Mouse (Mus musculus) neural tube, embryonic 12.5 days (tissue): ENCODE results near the gene Mus81. TPM values are rescaled to one million over a fixed set of nuclear protein-coding genes. Genes with fewer than 3 reads are reported as not detected.
A peak's percentile ranks its signal among the peaks of the same experiment; 100 is the strongest.

Experiments used
- ATAC-seq: fragments of 200-750 bp; cut with Nextera tagmentation; 2 replicates; pipeline ENCODE4 v1.8.0; 2017; ENCODE audit warnings: low read depth, mild to moderate bottlenecking, moderate TSS enrichment, moderate library complexity; ENCODE audit not compliant: low FRiP score
- H3K27ac ChIP-seq: fragments of 300-500 bp; sonication (generic); 2 replicates; pipeline ENCODE4 v1.5.1; 2016
- H3K27me3 ChIP-seq: fragments of 300-500 bp; sonication (generic); replicated peaks from 2 replicates; pipeline ENCODE4 v1.6.1; 2016; ENCODE audit warnings: mild to moderate bottlenecking
- H3K36me3 ChIP-seq: fragments of 300-500 bp; sonication (generic); 2 replicates; pipeline ENCODE4 v1.6.1; 2016; ENCODE audit warnings: mild to moderate bottlenecking
- H3K4me1 ChIP-seq: fragments of 300-500 bp; sonication (generic); 2 replicates; pipeline ENCODE4 v1.6.1; 2016
- H3K4me2 ChIP-seq: fragments of 300-500 bp; sonication (generic); replicated peaks from 2 replicates; pipeline ENCODE4 v1.6.1; 2016; ENCODE audit warnings: mild to moderate bottlenecking
- H3K4me3 ChIP-seq: fragments of 300-500 bp; sonication (generic); 2 replicates; pipeline ENCODE4 v1.5.1; 2016
- H3K9ac ChIP-seq: fragments of 300-500 bp; sonication (generic); 2 replicates; pipeline ENCODE4 v1.6.1; 2016; ENCODE audit warnings: mild to moderate bottlenecking
- H3K9me3 ChIP-seq: fragments of 300-500 bp; sonication (generic); 2 replicates; pipeline ENCODE4 v1.6.1; 2016; ENCODE audit warnings: mild to moderate bottlenecking
- WGBS: fragments of 180-500 bp; shearing (Covaris S2); methylation state at CpG from one replicate; pipeline ENCODE4 v1.1.7; 2016; 5-methylcytosine and 5-hydroxymethylcytosine counted together
- polyA plus RNA-seq: library from polyadenylated mRNA; unstranded; fragments of >200 nt; fragmentation: Nextera tagmentation; extraction: Ambion mirVana; gene quantifications from 2 replicates; pipeline ENCODE4 v1.2.1, GENCODE M21; 2016

Mus81 gene
- polyA plus RNA-seq, 1 experiment from 2014 or later = 44.6 TPM

GRCm38 (mm10) chr19:5448354-5449150 lies 39.6 kb downstream of the Mus81 start:
- ATAC-seq = no peak
- peak overlapping the region; percentile 95 for H3K4me2 ChIP-seq
- 7% methylated on average over 36 of the region's 36 CpGs for WGBS

DNA sequence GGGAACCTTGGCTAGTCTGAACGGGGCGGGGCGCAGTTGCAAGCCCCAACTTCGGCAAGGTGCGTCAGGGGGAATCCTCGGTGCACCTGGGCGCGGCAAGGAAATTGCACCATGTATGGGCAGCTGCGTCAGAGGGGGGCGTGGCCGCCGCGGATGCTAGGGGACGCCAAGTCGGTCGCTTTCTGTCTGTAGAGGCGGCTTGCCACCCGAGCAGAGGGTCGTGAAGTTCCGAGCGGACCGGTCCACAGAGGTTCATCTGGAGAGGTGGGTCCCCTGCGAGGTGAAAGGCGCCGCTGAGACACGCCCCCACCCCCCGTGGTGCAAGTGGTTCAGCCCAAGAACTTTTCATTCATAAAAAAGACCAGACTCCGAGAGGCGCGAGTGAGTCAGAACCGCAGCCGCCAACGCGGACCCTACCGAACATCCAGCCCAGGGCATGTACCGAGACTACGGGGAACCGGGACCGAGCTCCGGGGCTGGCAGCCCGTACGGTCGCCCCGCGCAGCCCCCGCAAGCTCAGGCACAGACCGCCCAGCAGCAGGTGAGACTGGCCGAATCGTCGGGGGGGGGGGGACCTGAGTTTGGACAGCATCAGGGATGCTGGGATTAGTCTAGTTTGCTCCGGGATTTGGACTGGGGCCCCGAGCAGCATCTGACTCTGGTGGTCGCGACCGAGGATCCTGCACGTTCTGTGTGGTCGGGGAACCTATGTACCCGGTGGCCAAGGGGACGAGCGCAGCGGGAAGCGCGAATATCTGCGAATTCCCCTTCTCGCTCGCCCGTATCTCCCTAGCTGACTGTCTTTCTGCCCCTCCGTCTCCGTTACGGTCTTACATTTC lies 40.5 kb downstream of the Mus81 start, which contains the start of gene Fosl1:
Fosl1 (plus strand) TSS at position 33 of the 839 bp plus-strand sequence.
- peak within 1 kb of the TSS; percentile 54 for H3K9ac ChIP-seq
- H3K27ac ChIP-seq = no peak within 1 kb of the TSS
- H3K36me3 ChIP-seq = no peaks in the 10 kb centered on the region
- peaks cover 60% of the 10 kb centered on the region for H3K27me3 ChIP-seq
- H3K4me1 ChIP-seq = peaks cover 16% of the 10 kb centered on the region
- peak within 1 kb of the TSS; percentile 95 for H3K4me2 ChIP-seq
- H3K9me3 ChIP-seq = no peaks in the 10 kb centered on the region
- H3K4me3 ChIP-seq = peak within 1 kb of the TSS; percentile 34
- 0 out of 2 replicates have a peak, but pooled peaks have one; percentile 44 for ATAC-seq
- 1% methylated on average over 70 of the region's 70 CpGs for WGBS

More at GRCm38 (mm10) chr19:5448354-5449150, 39.6 kb downstream of the Mus81 start:
- no peaks in the 10 kb centered on the region for H3K9me3 ChIP-seq
- H3K27me3 ChIP-seq = peaks cover 60% of the 10 kb centered on the region
- H3K27ac ChIP-seq = no peak overlapping the region
- H3K4me1 ChIP-seq = peaks cover 16% of the 10 kb centered on the region
- peak overlapping the region; percentile 54; the same call in 1 of the 2 replicates for H3K9ac ChIP-seq
- H3K4me3 ChIP-seq = peak overlapping the region; percentile 34
- no peaks in the 10 kb centered on the region for H3K36me3 ChIP-seq

DNA sequence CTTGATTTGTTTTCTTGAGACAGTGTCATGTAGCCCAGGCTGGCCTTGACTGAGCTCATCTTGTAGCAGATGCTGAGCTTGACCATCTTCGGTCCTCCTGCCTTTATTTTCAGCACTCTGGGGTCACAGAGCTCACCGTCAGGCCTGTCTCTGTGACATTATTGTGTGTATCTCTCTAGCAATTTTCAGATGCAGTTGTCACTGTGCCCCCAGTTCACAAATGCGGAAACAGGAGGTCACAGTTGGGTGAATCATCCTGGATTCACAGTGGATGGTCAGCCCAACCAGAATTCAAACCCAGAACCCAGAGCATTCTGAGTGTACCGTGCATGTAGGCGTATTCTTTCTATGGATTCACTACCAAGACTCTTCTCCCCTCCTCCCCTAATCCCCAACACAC lies 42.5 kb downstream of the Mus81 start:
- H3K9ac ChIP-seq = no peak overlapping the region
- H3K27me3 ChIP-seq = peaks cover 59% of the 10 kb centered on the region
- no peaks in the 10 kb centered on the region for H3K36me3 ChIP-seq
- H3K4me3 ChIP-seq = no peak overlapping the region
- WGBS = 90% methylated on average over 5 of the region's 5 CpGs
- no peaks in the 10 kb centered on the region for H3K9me3 ChIP-seq
- peaks cover 16% of the 10 kb centered on the region for H3K4me1 ChIP-seq
- H3K4me2 ChIP-seq = no peak overlapping the region
- ATAC-seq = no peak
- no peak overlapping the region for H3K27ac ChIP-seq

DNA sequence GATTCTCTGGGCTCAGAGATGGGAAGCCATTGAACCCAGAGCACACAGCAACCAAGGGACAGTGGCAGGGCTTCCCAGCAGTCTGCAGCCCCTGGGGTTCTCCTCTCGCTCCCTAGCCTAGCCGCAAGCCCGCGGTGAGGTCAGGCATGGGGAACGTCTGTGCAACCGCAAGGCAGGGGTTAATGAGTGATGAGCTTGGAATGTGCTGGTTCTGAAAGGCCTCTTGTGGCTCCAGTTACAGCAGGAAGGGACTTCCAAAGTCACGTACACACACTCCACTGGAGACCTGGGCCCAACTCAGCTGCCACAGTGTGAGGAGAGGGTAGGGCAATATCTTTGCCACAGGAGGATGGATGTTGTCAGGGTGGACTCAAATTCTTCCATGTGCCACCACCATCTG lies 43.2 kb downstream of the Mus81 start:
- Histone ChIP-seq H3K27me3 (peaks cover 51% of the 10 kb centered on the region), H3K4me2 (no peak overlapping the region), H3K27ac (no peak overlapping the region), H3K4me1 (peaks cover 16% of the 10 kb centered on the region), H3K4me3 (no peak overlapping the region), H3K9me3 (peaks cover 7% of the 10 kb centered on the region; the same call in 1 of the 2 replicates), H3K9ac (no peak overlapping the region), H3K36me3 (no peaks in the 10 kb centered on the region)
- 42% methylated on average over 7 of the region's 7 CpGs for WGBS
- ATAC-seq = no peak

DNA sequence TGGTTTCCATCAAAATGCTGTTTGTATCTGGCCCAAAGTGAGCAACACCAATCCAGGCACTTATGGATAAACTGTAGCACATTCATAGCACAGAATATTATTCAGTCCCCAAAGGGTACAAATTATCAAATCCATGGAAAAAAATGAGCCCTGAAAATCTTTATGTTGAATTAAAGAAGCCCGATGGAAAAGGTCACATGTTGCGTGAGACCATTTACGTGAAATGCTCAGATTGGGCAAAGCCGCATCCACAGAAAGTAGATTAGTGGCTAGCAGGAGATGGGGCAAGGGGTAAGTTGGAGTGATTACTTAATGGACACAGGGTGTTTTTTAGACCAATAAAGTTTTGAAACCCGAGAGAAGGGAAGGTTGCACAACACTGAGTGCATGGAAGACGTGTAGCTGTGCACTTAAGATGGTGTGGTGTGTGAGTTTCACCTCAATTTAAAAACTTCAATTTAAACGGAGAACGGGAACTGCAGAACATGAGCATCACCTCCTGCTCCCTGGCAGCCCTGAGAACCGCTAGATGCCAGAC lies 43.8 kb downstream of the Mus81 start:
- peaks cover 16% of the 10 kb centered on the region for H3K4me1 ChIP-seq
- H3K9ac ChIP-seq = no peak overlapping the region
- H3K27ac ChIP-seq = no peak overlapping the region
- no peak overlapping the region for H3K4me3 ChIP-seq
- no peak for ATAC-seq
- H3K9me3 ChIP-seq = peaks cover 9% of the 10 kb centered on the region; the same call in 1 of the 2 replicates
- H3K27me3 ChIP-seq = peaks cover 46% of the 10 kb centered on the region
- H3K4me2 ChIP-seq = no peak overlapping the region
- H3K36me3 ChIP-seq = no peaks in the 10 kb centered on the region
- WGBS = 74% methylated on average over 9 of the region's 9 CpGs

GRCm38 (mm10) chr19:5433951-5434350 lies 54.3 kb downstream of the Mus81 start:
- no peak for ATAC-seq
- Histone ChIP-seq H3K27me3 (no peaks in the 10 kb centered on the region; the same call in 1 of the 2 replicates), H3K27ac (no peak overlapping the region), H3K4me1 (peaks cover 8% of the 10 kb centered on the region), H3K36me3 (no peaks in the 10 kb centered on the region; the same call in 1 of the 2 replicates), H3K4me2 (no peak overlapping the region), H3K4me3 (no peak overlapping the region), H3K9ac (no peak overlapping the region), H3K9me3 (no peaks in the 10 kb centered on the region)
- 68% methylated on average over 7 of the region's 7 CpGs for WGBS

- no peaks in the 10 kb centered on the region; the same call in 1 of the 2 replicates for H3K27me3 ChIP-seq
- WGBS = 13% methylated on average over 16 of the region's 16 CpGs
- peak overlapping the region; percentile 24 for H3K4me3 ChIP-seq
- H3K27ac ChIP-seq = 0 out of 2 replicates have a peak overlapping the region, but pooled peaks have one; percentile 10
- no peaks in the 10 kb centered on the region for H3K9me3 ChIP-seq
- ATAC-seq = no peak
- peaks cover 8% of the 10 kb centered on the region for H3K4me1 ChIP-seq
- peak overlapping the region; percentile 59 for H3K4me2 ChIP-seq
- no peaks in the 10 kb centered on the region; the same call in 1 of the 2 replicates for H3K36me3 ChIP-seq
- H3K9ac ChIP-seq = peak overlapping the region; percentile 23; the same call in 1 of the 2 replicates
These were observed 55.0 kb downstream of the Mus81 start for GRCm38 (mm10) chr19:5432992-5433852.

Other genes with a start within 250 kb of the Mus81 start
- 28.9 and 35.0 TPM in 2 replicates for gene Pacs1, start 215.3 kb downstream of the Mus81 start, polyA plus RNA-seq
- 351 and 381 TPM in 2 replicates for gene Sf3b2, start 192.9 kb downstream of the Mus81 start, polyA plus RNA-seq
- gene Gal3st3, start 190.1 kb downstream of the Mus81 start, polyA plus RNA-seq = 18.6 and 19.4 TPM in 2 replicates
- gene Catsper1, start 152.7 kb downstream of the Mus81 start, polyA plus RNA-seq = not detected in 2 replicates
- 3.9 and 4.1 TPM in 2 replicates for gene Cst6, start 138.8 kb downstream of the Mus81 start, polyA plus RNA-seq
- gene Eif1ad, start 121.7 kb downstream of the Mus81 start, polyA plus RNA-seq = 69.7 and 70.9 TPM in 2 replicates
- 344 and 354 TPM in 2 replicates for gene Banf1, start 121.2 kb downstream of the Mus81 start, polyA plus RNA-seq
- gene Sart1, start 99.7 kb downstream of the Mus81 start, polyA plus RNA-seq = 110 and 112 TPM in 2 replicates
- gene Tsga10ip, start 85.9 kb downstream of the Mus81 start, polyA plus RNA-seq = 0.24 and 0.25 TPM in 2 replicates
- gene Drap1, start 63.4 kb downstream of the Mus81 start, polyA plus RNA-seq = 270 and 298 TPM in 2 replicates
- gene AI837181, start 63.3 kb downstream of the Mus81 start, polyA plus RNA-seq = 61.2 and 65.4 TPM in 2 replicates
- gene Fosl1, start 40.9 kb downstream of the Mus81 start, polyA plus RNA-seq = not detected in 2 replicates
- 12.9 and 13.0 TPM in 2 replicates for gene Ccdc85b, start 30.5 kb downstream of the Mus81 start, polyA plus RNA-seq
- gene Fibp, start 27.8 kb downstream of the Mus81 start, polyA plus RNA-seq = 142 and 145 TPM in 2 replicates
- 3.3 and 4.2 TPM in 2 replicates for gene Ctsw, start 19.9 kb downstream of the Mus81 start, polyA plus RNA-seq
- 58.3 and 60.3 TPM in 2 replicates for gene Efemp2, start 14.4 kb downstream of the Mus81 start, polyA plus RNA-seq
- 3,361 and 3,377 TPM in 2 replicates for gene Cfl1, start 2.1 kb upstream of the Mus81 start, polyA plus RNA-seq
- 0.32 and 0.46 TPM in 2 replicates for gene 1700020D05Rik, start 15.4 kb upstream of the Mus81 start, polyA plus RNA-seq
- 43.1 and 47.1 TPM in 2 replicates for gene Snx32, start 22.1 kb upstream of the Mus81 start, polyA plus RNA-seq
- gene Ovol1, start 72.2 kb upstream of the Mus81 start, polyA plus RNA-seq = 0.29 and 0.32 TPM in 2 replicates
- 2.5 and 2.8 TPM in 2 replicates for gene Ap5b1, start 79.6 kb upstream of the Mus81 start, polyA plus RNA-seq
- 140 and 148 TPM in 2 replicates for gene Rnaseh2c, start 113.5 kb upstream of the Mus81 start, polyA plus RNA-seq
- gene Kat5, start 121.8 kb upstream of the Mus81 start, polyA plus RNA-seq = 67.4 and 73.3 TPM in 2 replicates
- 34.7 and 36.7 TPM in 2 replicates for gene Rela, start 149.1 kb upstream of the Mus81 start, polyA plus RNA-seq
- gene Sipa1, start 175.3 kb upstream of the Mus81 start, polyA plus RNA-seq = 24.8 and 25.7 TPM in 2 replicates
- 22.4 and 28.9 TPM in 2 replicates for gene Map3k11, start 200.3 kb upstream of the Mus81 start, polyA plus RNA-seq
- 30.3 and 32.4 TPM in 2 replicates for gene Pcnx3, start 200.5 kb upstream of the Mus81 start, polyA plus RNA-seq
- 0.19 TPM in 2 replicates for gene Kcnk7, start 216.0 kb upstream of the Mus81 start, polyA plus RNA-seq
- 10.1 and 10.5 TPM in 2 replicates for gene Ehbp1l1, start 237.9 kb upstream of the Mus81 start, polyA plus RNA-seq
- gene Fam89b, start 241.3 kb upstream of the Mus81 start, polyA plus RNA-seq = 193 and 195 TPM in 2 replicates